Mouse (Mus musculus) forebrain, postnatal 0 days (tissue): ENCODE data around the gene Cutc. TPM values are rescaled to one million over a fixed set of nuclear protein-coding genes. Genes with fewer than 3 reads are reported as not detected.

Experiments used
- ATAC-seq: fragments of 200-750 bp; cut with Nextera tagmentation; 2 replicates; pipeline ENCODE4 v1.8.0; 2017; ENCODE audit warnings: mild to moderate bottlenecking, moderate library complexity
- DNase-seq: peaks from one replicate; pipeline ENCODE4 v3.0.0-alpha.2; 2015
- H3K27ac ChIP-seq: fragments of 300-500 bp; sonication (generic); 2 replicates; pipeline ENCODE4 v1.5.1; 2014; ENCODE audit warnings: low read depth, mild to moderate bottlenecking, antibody characterized with exemption, low read length, moderate library complexity, mixed read lengths
- H3K27me3 ChIP-seq: fragments of 300-500 bp; sonication (generic); 2 replicates; pipeline ENCODE4 v1.6.1; 2014; ENCODE audit warnings: mild to moderate bottlenecking, low read length, mixed read lengths; ENCODE audit not compliant: insufficient read depth
- H3K36me3 ChIP-seq: fragments of 300-500 bp; sonication (generic); 2 replicates; pipeline ENCODE4 v1.6.1; 2014; ENCODE audit warnings: mild to moderate bottlenecking, moderate library complexity; ENCODE audit not compliant: insufficient read depth
- H3K4me1 ChIP-seq: fragments of 300-500 bp; sonication (generic); 2 replicates; pipeline ENCODE4 v1.6.1; 2014; ENCODE audit warnings: antibody characterized with exemption; ENCODE audit not compliant: insufficient read depth
- H3K4me2 ChIP-seq: fragments of 300-500 bp; sonication (generic); 2 replicates; pipeline ENCODE4 v1.6.1; 2014; ENCODE audit warnings: low read depth, mild to moderate bottlenecking, moderate library complexity
- H3K4me3 ChIP-seq: fragments of 300-500 bp; sonication (generic); 2 replicates; pipeline ENCODE4 v1.5.1; 2014; ENCODE audit warnings: low read depth, low read length, mixed read lengths
- H3K9ac ChIP-seq: fragments of 300-500 bp; sonication (generic); 2 replicates; pipeline ENCODE4 v1.6.1; 2014; ENCODE audit warnings: mild to moderate bottlenecking
- H3K9me3 ChIP-seq: fragments of 300-500 bp; sonication (generic); 2 replicates; pipeline ENCODE4 v1.6.1; 2016; ENCODE audit warnings: low read length
- CTCF ChIP-seq: sonication (generic); IDR thresholded peaks from 2 replicates; pipeline ENCODE4 v1.5.1; 2016; ENCODE audit warnings: antibody characterized with exemption, control low read depth, low read depth
- WGBS: fragments of 180-500 bp; shearing (Covaris S2); extraction: QIAGEN DNeasy Blood & Tissue Kit; methylation state at CpG from one replicate; pipeline ENCODE4 v1.1.7; 2014; 5-methylcytosine and 5-hydroxymethylcytosine counted together
- polyA plus RNA-seq: library from polyadenylated mRNA; unstranded; fragments of >200 nt; fragmentation: Nextera tagmentation; extraction: Ambion mirVana; gene quantifications from 2 replicates; pipeline ENCODE4 v1.2.1, GENCODE M21; 2015
- total RNA-seq: library from RNA; depleted of rRNA; stranded (reverse); fragments of >200 nt; gene quantifications from 2 replicates; pipeline ENCODE4 v1.2.3, GENCODE M21; 2014; rRNA removed

The Cutc gene
- total RNA-seq (3.1 and 3.4 TPM in 2 replicates), polyA plus RNA-seq (7.3 and 7.4 TPM in 2 replicates)

- Histone ChIP-seq H3K9me3 (no peaks in the 10 kb centered on the region), H3K4me3 (peak within 1 kb of the TSS; percentile 49), H3K27me3 (no peaks in the 10 kb centered on the region), H3K4me1 (peaks cover 8% of the 10 kb centered on the region; the same call in 1 of the 2 replicates), H3K9ac (peak within 1 kb of the TSS; percentile 73), H3K4me2 (peak within 1 kb of the TSS; percentile 54), H3K36me3 (peaks cover 24% of the 10 kb centered on the region), H3K27ac (peak within 1 kb of the TSS; percentile 85)
- DNase-seq = peak; percentile 99
- WGBS = 3% methylated on average over 62 of the region's 62 CpGs
- peak; percentile 67 for TF ChIP-seq CTCF
- peak; percentile 95 for ATAC-seq
These were observed at the start of gene Cutc, which contains the start of gene Cox15 for GRCm38 (mm10) chr19:43752489-43753225. Gene Cutc (plus strand): TSS chr19:43752996. Gene Cox15 (minus strand): TSS chr19:43753000.

- no peaks in the 10 kb centered on the region for H3K27me3 ChIP-seq
- no peak overlapping the region for H3K4me3 ChIP-seq
- no peaks in the 10 kb centered on the region for H3K9me3 ChIP-seq
- DNase-seq (no peak), ATAC-seq (no peak)
- peaks cover 48% of the 10 kb centered on the region for H3K36me3 ChIP-seq
- no peak overlapping the region for H3K27ac ChIP-seq
- H3K9ac ChIP-seq = no peak overlapping the region
- no peak for TF ChIP-seq CTCF
- H3K4me2 ChIP-seq = no peak overlapping the region
- 93% methylated on average over 11 of the region's 11 CpGs for WGBS
- no peaks in the 10 kb centered on the region for H3K4me1 ChIP-seq
These were observed 48.6 kb upstream of the Cutc start for GRCm38 (mm10) chr19:43704211-43704610.

GRCm38 (mm10) chr19:43704787-43705497, 47.9 kb upstream of the Cutc start:
- no peak overlapping the region for H3K9ac ChIP-seq
- 92% methylated on average over 17 of the region's 17 CpGs for WGBS
- no peaks in the 10 kb centered on the region for H3K9me3 ChIP-seq
- no peak for TF ChIP-seq CTCF
- H3K4me2 ChIP-seq = no peak overlapping the region
- peaks cover 45% of the 10 kb centered on the region for H3K36me3 ChIP-seq
- no peaks in the 10 kb centered on the region for H3K27me3 ChIP-seq
- H3K4me3 ChIP-seq = no peak overlapping the region
- DNase-seq (no peak), ATAC-seq (no peak)
- no peaks in the 10 kb centered on the region for H3K4me1 ChIP-seq
- no peak overlapping the region for H3K27ac ChIP-seq

DNA sequence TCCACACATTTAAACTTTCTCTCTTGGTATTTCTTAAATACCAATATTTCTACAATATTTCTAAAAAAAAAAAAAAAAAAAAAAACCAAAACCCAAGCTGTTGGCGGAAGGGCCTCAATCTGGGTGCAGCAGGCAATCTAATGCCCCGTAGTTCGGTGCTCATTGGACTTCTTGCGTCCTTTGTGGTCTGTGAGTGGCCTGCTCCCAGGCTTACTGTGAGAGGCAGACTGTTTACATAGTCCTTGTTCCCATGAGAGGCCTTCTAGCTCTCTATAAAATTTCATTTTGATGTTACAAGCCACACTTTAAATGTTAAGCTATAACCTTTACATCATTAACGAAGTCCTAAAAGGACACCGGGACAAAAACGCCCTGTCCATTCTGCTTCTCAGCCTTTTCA, 44.6 kb upstream of the Cutc start:
- Histone ChIP-seq H3K4me3 (no peak overlapping the region), H3K36me3 (peaks cover 36% of the 10 kb centered on the region)
- ATAC-seq = no peak

GRCm38 (mm10) chr19:43709317-43709716, 43.5 kb upstream of the Cutc start:
- H3K27ac ChIP-seq = no peak overlapping the region
- H3K27me3 ChIP-seq = no peaks in the 10 kb centered on the region
- no peak overlapping the region for H3K4me3 ChIP-seq
- H3K9ac ChIP-seq = no peak overlapping the region
- DNase-seq (no peak), ATAC-seq (no peak; the same call in 1 of the 2 replicates)
- no peaks in the 10 kb centered on the region for H3K4me1 ChIP-seq
- TF ChIP-seq CTCF = no peak
- peaks cover 30% of the 10 kb centered on the region for H3K36me3 ChIP-seq
- H3K9me3 ChIP-seq = no peaks in the 10 kb centered on the region
- H3K4me2 ChIP-seq = no peak overlapping the region
- WGBS = 65% methylated on average over 8 of the region's 8 CpGs

More for the DNA sequence above, 44.6 kb upstream of the Cutc start:
- Histone ChIP-seq H3K27ac (no peak overlapping the region), H3K4me1 (no peaks in the 10 kb centered on the region), H3K4me2 (no peak overlapping the region), H3K27me3 (no peaks in the 10 kb centered on the region), H3K9ac (no peak overlapping the region), H3K9me3 (no peaks in the 10 kb centered on the region)
- no peak for DNase-seq
- WGBS = 88% methylated on average over 7 of the region's 7 CpGs
- TF ChIP-seq CTCF = no peak

- H3K9ac ChIP-seq = no peak overlapping the region
- no peak for DNase-seq
These were observed 41.5 kb upstream of the Cutc start for GRCm38 (mm10) chr19:43711159-43711916.

More at GRCm38 (mm10) chr19:43711159-43711916, 41.5 kb upstream of the Cutc start:
- peaks cover 21% of the 10 kb centered on the region for H3K36me3 ChIP-seq
- ATAC-seq = no peak
- 61% methylated on average over 22 of the region's 22 CpGs for WGBS
- no peak for TF ChIP-seq CTCF
- no peaks in the 10 kb centered on the region for H3K9me3 ChIP-seq
- no peak overlapping the region for H3K4me2 ChIP-seq
- H3K27me3 ChIP-seq = no peaks in the 10 kb centered on the region
- no peaks in the 10 kb centered on the region for H3K4me1 ChIP-seq
- no peak overlapping the region for H3K27ac ChIP-seq
- no peak overlapping the region for H3K4me3 ChIP-seq
